Mouse (Mus musculus) liver, adult (tissue): ENCODE results near the gene H6pd.

Experiments
- GATA4 ChIP-seq: IDR thresholded peaks from 2 replicates; pipeline ENCODE4 v1.6.1; 2014; ENCODE audit warnings: mild to moderate bottlenecking, low read length; ENCODE audit not compliant: insufficient replicate concordance

Gene H6pd

GRCm38 (mm10) chr4:149994218-149994617 is 14.6 kb downstream of the H6pd start:
- TF ChIP-seq GATA4 = no peak

GRCm38 (mm10) chr4:149992670-149993032 is 16.2 kb downstream of the H6pd start:
- TF ChIP-seq GATA4 = no peak

GRCm38 (mm10) chr4:149991755-149992669 is 16.8 kb downstream of the H6pd start:
- TF ChIP-seq GATA4 = no peak

- no peak for TF ChIP-seq GATA4
These were observed 17.7 kb downstream of the H6pd start for GRCm38 (mm10) chr4:149990954-149991633.

GRCm38 (mm10) chr4:149990212-149990953 is 18.4 kb downstream of the H6pd start:
- no peak for TF ChIP-seq GATA4

GRCm38 (mm10) chr4:149988931-149989556 is 19.8 kb downstream of the H6pd start:
- TF ChIP-seq GATA4 = peak; percentile 99

- TF ChIP-seq GATA4 = no peak
These were observed 20.5 kb downstream of the H6pd start for GRCm38 (mm10) chr4:149988301-149988700.

- peak; percentile 26; the same call in 1 of the 2 replicates for TF ChIP-seq GATA4
These were observed 22.0 kb downstream of the H6pd start for GRCm38 (mm10) chr4:149986671-149987417.

- TF ChIP-seq GATA4 = no peak
These were observed 24.7 kb downstream of the H6pd start for GRCm38 (mm10) chr4:149983921-149984645.

- TF ChIP-seq GATA4 = peak; percentile 67; the same call in 1 of the 2 replicates
These were observed 26.7 kb downstream of the H6pd start for GRCm38 (mm10) chr4:149982154-149982553.

- no peak for TF ChIP-seq GATA4
These were observed 29.0 kb downstream of the H6pd start for GRCm38 (mm10) chr4:149979819-149980308.

GRCm38 (mm10) chr4:149978820-149979219 is 30.0 kb downstream of the H6pd start:
- no peak for TF ChIP-seq GATA4

GRCm38 (mm10) chr4:149977801-149978544 is 30.9 kb downstream of the H6pd start:
- TF ChIP-seq GATA4 = no peak
